Mouse (Mus musculus) cerebellum, postnatal 4 days (tissue): ENCODE results near the gene Mylk3.

Experiments
- DNase-seq, 2 experiments: peaks; one replicate each; pipeline ENCODE4 v3.0.0; 2022; ENCODE audit warnings: low spot score in 2 of 2, mixed read lengths in 1 of 2

The Mylk3 gene

DNA sequence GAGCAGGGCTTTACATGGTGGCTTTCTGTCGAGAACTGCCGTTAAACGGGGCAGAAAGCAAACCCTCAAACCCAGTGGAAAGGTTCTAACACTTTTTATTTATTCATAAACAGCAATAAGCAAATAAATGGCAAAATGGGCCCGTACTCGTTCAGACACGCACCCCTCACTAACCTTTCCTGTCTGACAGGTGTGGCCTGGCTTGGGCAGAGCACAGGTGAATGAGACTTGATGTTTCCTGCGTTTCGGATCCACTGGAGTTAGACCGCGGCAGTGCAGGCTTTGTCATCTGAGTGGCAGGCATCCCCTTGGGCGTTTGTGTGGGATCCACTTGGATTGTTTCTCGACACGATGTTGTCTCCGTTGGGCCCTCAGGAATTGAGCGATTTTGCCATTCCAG lies 64.2 kb downstream of the Mylk3 start:
- DNase-seq, result no peak

DNA sequence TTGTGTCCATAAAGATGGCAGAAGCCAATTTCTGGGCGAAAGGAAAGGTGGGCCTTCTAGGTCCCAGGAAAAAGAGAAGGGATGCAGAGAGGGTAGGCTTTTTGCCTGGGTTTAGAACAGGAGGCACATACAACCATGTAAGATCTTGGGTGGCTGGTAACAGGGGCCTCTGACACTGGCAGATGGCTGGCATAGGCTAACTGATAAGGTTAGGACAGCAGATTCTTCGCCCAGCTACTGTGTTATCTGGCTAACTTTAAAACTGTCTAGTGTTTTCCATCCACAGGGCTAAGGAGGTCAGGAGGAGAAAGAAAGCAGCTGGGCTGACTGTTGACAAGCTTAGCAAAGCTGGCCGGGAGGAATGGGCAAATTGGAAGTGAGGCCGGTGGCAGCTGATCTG lies 67.6 kb downstream of the Mylk3 start:
- no peak for DNase-seq

DNA sequence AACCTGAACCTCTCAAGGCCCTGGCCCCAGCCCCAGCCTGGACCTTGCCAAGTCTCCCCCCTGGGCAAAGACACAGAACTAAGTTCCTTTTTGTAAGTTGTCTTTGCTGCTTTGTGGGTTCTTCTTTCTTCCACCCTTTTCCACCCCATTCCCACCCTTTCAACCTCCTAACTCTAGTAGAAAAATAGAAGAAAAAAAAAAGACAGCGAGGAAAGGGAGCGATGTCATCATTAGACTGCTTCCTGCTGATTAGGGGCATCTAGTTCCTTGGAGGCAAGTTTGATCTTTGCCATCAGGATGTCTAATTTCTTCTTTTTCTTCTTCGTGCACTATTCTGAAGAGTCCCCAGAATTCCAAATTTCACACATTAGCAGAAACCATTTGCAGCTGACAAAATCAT lies 73.1 kb downstream of the Mylk3 start:
- DNase-seq, result no peak

DNA sequence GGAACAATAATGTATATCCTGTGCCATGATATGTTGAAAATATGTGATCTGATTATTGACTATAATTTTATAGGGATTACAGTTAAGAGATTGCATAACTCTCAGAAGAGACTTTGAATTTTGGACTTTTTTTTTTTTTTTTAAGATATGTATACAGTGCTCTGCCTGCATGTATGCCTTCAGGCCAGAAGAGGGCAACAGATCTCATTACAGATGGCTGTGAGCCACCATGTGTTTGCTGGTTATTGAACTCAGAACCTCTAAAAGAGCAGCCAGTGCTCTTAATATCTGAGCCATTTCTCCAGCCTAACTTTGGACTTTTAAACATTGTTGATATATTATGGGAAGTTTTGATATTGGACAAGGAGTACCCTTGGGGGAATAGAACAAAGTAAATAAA lies 74.4 kb downstream of the Mylk3 start:
- DNase-seq, result no peak

DNA sequence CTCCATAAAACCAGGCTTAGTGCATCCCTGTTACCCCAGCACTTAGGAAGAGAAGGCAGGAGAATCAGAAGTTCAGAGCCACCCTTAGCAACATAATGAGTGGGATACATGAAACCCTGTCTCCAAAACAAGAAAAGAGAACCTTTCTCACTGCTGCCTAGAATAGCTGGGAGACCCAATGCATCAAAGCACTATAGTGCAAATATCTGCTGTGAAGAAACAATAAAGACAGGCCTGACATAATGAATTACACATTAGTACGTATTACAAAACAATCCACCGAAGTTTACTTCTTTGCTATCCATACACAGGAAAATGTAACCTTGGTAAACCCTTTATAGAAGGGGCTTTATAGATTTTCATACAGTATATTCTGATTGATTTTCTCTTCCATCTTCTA lies 77.6 kb downstream of the Mylk3 start:
- no peak for DNase-seq

DNA sequence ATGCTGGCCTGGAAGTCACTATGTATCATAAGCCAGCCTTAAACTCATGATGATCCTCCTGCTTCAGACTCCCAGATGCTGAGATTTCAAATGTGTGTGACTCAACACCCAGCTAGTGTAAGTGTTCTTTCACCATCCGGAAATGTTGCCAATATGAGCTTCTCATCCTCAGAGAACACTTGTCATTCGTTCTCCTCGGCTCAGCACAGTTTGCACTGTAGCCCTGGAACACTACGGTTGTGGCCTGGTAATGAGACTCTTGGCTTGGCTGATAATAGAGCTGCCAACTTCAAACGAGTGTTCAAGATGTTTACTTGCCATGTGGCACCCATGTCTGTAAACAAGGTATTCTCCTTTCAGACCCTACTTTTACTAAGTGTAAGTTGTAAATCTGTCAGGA lies 82.6 kb downstream of the Mylk3 start:
- no peak for DNase-seq

DNA sequence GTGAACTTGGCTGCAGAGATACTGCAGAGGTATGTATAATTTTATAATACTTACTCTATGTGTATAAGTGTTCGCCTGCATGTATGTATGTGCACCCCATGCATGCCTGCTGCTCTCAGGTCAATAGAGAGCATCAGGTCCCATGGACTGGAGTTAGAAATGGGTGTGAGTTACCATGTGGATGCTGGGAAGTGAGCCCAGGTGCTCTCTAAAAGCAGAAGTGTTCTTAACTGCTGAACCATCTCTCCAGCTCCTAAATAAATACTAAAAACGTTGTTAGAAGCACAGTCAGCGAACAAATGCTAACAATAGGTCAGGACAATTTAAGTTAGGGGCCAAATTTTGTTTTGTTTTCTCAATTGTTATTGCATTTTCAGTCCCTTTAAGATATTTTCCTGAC lies 83.2 kb downstream of the Mylk3 start:
- no peak for DNase-seq

DNA sequence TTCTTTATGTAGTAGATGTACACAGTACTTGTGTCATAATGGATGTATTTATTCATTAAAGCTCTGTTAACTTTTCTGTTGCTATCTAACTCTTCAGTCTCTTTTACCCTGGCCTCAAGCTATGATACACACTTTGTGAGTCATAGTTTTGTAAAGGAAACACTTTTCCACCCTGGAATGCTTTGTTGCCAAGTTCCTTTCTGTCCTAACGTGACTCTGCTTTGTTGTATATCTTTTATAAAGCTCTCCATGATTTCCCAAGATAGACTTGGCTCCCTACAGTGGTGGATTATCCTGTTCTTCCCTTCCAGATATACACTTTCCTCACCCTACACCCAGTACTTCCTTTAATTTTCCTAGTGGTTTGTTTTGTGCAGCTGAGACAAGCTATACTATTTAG lies 84.2 kb downstream of the Mylk3 start:
- DNase-seq, result no peak

DNA sequence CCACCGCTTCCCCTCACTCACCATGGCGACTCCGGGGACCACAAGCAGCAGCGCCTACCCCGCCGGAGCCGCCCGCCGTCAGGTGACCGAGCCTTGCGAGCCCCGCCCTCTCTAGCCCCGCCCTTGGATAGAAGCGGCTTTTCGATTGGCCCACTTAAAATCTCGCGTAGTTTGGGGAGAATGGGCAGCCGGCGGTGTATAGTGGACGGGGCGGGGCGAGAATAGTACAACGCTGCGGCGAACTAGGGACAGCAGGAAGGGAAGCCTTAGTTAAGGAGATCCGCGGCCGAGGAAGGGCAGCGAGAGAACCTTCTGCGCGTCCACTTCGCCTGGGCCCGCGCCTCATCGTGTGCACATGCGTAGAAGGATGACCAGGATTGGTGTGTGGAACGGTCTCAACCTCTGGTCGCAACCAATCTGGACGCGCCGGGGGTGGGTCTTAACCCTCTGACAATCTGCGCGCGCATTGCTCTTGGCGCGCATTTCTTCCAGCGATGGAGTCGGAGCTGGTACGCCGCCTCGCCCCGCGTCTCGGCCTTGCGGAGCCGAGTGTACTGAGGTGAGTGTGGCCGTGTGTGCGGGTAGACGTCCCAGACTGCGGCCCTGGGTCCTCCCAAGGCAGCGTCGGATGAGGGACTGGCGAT lies 86.6 kb downstream of the Mylk3 start, which contains the start of the genes Orc6 and Vps35:
Orc6 (plus strand) TSS at position 199 of the 644 bp plus-strand sequence.
Vps35 (minus strand) TSS at position 369 of the 644 bp plus-strand sequence.
- DNase-seq, result peak; percentile 93 to 97

DNA sequence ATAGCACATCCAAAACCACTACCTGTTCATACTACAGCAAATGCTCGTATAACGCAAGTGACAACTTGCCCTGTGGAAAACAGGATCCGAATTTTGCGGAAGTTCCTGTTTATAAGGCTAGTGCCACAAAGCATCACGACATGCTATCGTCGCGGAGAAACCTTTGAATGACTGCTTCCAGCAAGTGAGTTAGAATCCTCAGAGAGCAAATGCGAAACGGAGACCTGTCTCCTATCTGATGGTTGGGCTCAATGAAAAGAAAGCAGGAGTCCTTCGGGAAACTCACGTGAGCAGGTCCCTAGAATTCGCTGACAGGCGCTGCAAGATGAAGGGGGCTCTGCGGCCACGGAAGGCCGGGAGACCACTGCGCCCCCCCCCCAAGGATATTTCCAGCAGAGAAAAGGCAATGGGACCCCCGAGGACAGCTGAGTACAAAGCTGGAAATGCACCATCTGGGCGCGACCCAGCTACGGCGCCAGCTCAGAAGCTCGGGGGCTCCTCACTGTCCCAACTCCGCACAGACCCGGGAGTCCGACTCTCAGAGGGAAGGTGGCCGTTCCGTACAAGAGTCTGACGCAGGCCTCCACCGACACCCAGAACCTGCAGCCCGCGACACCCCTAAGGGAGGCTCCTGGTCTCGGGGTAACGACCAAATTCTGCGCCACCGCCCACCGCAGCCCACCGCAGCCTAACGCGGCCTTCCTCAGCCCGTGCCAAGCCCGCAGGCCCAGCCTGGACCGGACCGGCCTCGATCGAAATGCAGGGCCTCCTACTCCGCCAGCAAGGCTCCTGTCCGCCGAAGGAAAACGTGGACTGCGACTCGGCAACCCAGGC lies 87.3 kb downstream of the Mylk3 start:
- peak; percentile 6 to 28 for DNase-seq

DNA sequence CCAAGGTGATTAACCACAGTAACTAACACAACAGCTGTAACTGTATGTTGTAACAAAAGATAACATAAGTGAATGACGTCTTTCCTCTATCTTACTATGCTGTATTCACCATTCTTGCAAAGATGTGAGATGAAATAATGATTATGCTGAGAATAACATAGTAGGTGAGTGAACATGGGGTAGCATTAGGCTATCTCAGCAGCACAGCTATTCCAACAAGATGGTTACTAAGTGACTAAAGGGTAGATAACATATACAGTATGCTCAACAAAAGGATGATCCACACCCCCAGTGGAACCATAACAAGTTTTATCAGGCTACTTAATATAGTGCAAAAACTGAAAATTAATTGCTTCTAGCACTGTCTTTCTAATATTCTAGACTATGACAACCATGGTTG lies 99.3 kb downstream of the Mylk3 start:
- no peak for DNase-seq
